Mouse (Mus musculus) MEL (cell line): ENCODE data around the gene Gabbr2. TPM values are rescaled to one million over a fixed set of nuclear protein-coding genes. Genes with fewer than 3 reads are reported as not detected.
A peak's percentile ranks its signal among the peaks of the same experiment; 100 is the strongest.

ENCODE experiments used
- DNase-seq: peaks from one replicate; pipeline ENCODE4 v3.0.0; 2011; ENCODE audit warnings: low read depth, low spot score
- H3K27ac ChIP-seq: 2 replicates; pipeline ENCODE4 v1.5.1; 2012; ENCODE audit warnings: low read depth, mild to moderate bottlenecking, control low read depth, low read length, moderate library complexity; ENCODE audit not compliant: control insufficient read depth
- H3K27me3 ChIP-seq, 2 experiments: fragments of 150-350 bp in 1 of 2; sonication (generic) in 1 of 2; 2 replicates each; pipeline ENCODE4 v1.6.1; 2012; ENCODE audit warnings: low read length in 2 of 2, mild to moderate bottlenecking in 2 of 2, improper control_type of control experiment in 1 of 2, moderate library complexity in 1 of 2; ENCODE audit not compliant: insufficient read depth in 2 of 2, control insufficient read depth in 1 of 2
- H3K36me3 ChIP-seq, 2 experiments: 2 replicates each; pipeline ENCODE4 v1.6.1; 2012 to 2014; ENCODE audit warnings: low read length in 2 of 2, improper control_type of control experiment in 1 of 2, inconsistent platforms in 1 of 2, mild to moderate bottlenecking in 1 of 2; ENCODE audit not compliant: insufficient read depth in 2 of 2, control insufficient read depth in 1 of 2
- H3K4me1 ChIP-seq, 2 experiments: fragments of 150-350 bp in 1 of 2; sonication (generic) in 1 of 2; 2 replicates each; pipeline ENCODE4 v1.6.1; 2012; ENCODE audit warnings: low read length in 2 of 2, improper control_type of control experiment in 1 of 2, mild to moderate bottlenecking in 1 of 2; ENCODE audit not compliant: insufficient read depth in 2 of 2, control insufficient read depth in 1 of 2
- H3K4me3 ChIP-seq, 2 experiments: fragments of 150-350 bp in 1 of 2; sonication (generic) in 1 of 2; 2 replicates each; pipeline ENCODE4 v1.5.1; 2012; ENCODE audit warnings: low read depth in 2 of 2, low read length in 2 of 2, mild to moderate bottlenecking in 2 of 2, moderate library complexity in 2 of 2, control low read depth in 1 of 2, improper control_type of control experiment in 1 of 2; ENCODE audit not compliant: control insufficient read depth in 1 of 2, insufficient read depth in 1 of 2
- H3K79me2 ChIP-seq: 2 replicates; pipeline ENCODE4 v1.6.1; 2012; ENCODE audit warnings: mild to moderate bottlenecking, low read length, moderate library complexity; ENCODE audit not compliant: control insufficient read depth, poor library complexity, insufficient read depth
- H3K9ac ChIP-seq: 2 replicates; pipeline ENCODE4 v1.6.1; 2012; ENCODE audit warnings: low read depth, mild to moderate bottlenecking, control low read depth, low read length, moderate library complexity; ENCODE audit not compliant: control insufficient read depth, poor library complexity, severe bottlenecking
- H3K9me3 ChIP-seq: fragments of 150-350 bp; sonication (generic); replicated peaks from 2 replicates; pipeline ENCODE4 v1.6.1; 2012; ENCODE audit warnings: mild to moderate bottlenecking, low read length, improper control_type of control experiment, moderate library complexity; ENCODE audit not compliant: insufficient read depth
- BHLHE40 ChIP-seq: IDR thresholded peaks from 2 replicates; pipeline ENCODE4 v1.6.1; 2012; ENCODE audit warnings: low read depth, mild to moderate bottlenecking, inconsistent platforms, low read length, improper control_type of control experiment, borderline replicate concordance
- CTCF ChIP-seq, 3 experiments: IDR thresholded peaks in 2 of 3; conservative IDR thresholded peaks in 1 of 3; 2 replicates each; pipeline ENCODE4 v1.5.1; 2011 to 2012; ENCODE audit warnings: low read length in 3 of 3, low read depth in 2 of 3, mild to moderate bottlenecking in 2 of 3, improper control_type of control experiment in 1 of 3, inconsistent platforms in 1 of 3, mixed read lengths in 1 of 3, moderate library complexity in 1 of 3; ENCODE audit not compliant: control insufficient read depth in 1 of 3, insufficient read depth in 1 of 3, poor library complexity in 1 of 3, severe bottlenecking in 1 of 3
- E2F4 ChIP-seq: IDR thresholded peaks from 2 replicates; pipeline ENCODE4 v1.6.1; 2011; ENCODE audit warnings: low read depth, low read length, improper control_type of control experiment, borderline replicate concordance
- ELF1 ChIP-seq: IDR thresholded peaks from 2 replicates; pipeline ENCODE4 v1.6.1; 2014; ENCODE audit warnings: low read depth, mild to moderate bottlenecking, inconsistent platforms, low read length, improper control_type of control experiment, moderate library complexity
- EP300 ChIP-seq, 2 experiments: IDR thresholded peaks; 2 replicates each; pipeline ENCODE4 v1.6.1; 2011; ENCODE audit warnings: improper control_type of control experiment in 2 of 2, low read length in 2 of 2, low read depth in 1 of 2, mild to moderate bottlenecking in 1 of 2
- ETS1 ChIP-seq: IDR thresholded peaks from 2 replicates; pipeline ENCODE4 v1.6.1; 2012; ENCODE audit warnings: low read depth, mild to moderate bottlenecking, inconsistent platforms, low read length, improper control_type of control experiment, moderate library complexity
- GATA1 ChIP-seq: IDR thresholded peaks from 2 replicates; pipeline ENCODE4 v1.6.1; 2011; ENCODE audit warnings: low read depth, low read length, improper control_type of control experiment
- JUND ChIP-seq: IDR thresholded peaks from 2 replicates; pipeline ENCODE4 v1.6.1; 2011; ENCODE audit warnings: low read depth, mild to moderate bottlenecking, improper control_type of control experiment, low read length
- KAT2A ChIP-seq: conservative IDR thresholded peaks from 2 replicates; pipeline ENCODE4 v1.6.1; 2012; ENCODE audit warnings: low read depth, low read length, improper control_type of control experiment, inconsistent platforms
- MAX ChIP-seq: IDR thresholded peaks from 2 replicates; pipeline ENCODE4 v1.6.1; 2011; ENCODE audit warnings: low read length, improper control_type of control experiment
- MAZ ChIP-seq: IDR thresholded peaks from 2 replicates; pipeline ENCODE4 v1.6.1; 2012; ENCODE audit warnings: low read depth, mild to moderate bottlenecking, inconsistent platforms, low read length, improper control_type of control experiment
- MEF2A ChIP-seq: IDR thresholded peaks from 2 replicates; pipeline ENCODE4 v1.6.1; 2014; ENCODE audit warnings: low read depth, mild to moderate bottlenecking, inconsistent platforms, low read length, improper control_type of control experiment; ENCODE audit not compliant: poor library complexity, insufficient replicate concordance, severe bottlenecking; ENCODE audit errors: extremely low read depth
- MXI1 ChIP-seq: IDR thresholded peaks from 2 replicates; pipeline ENCODE4 v1.6.1; 2011; ENCODE audit warnings: mild to moderate bottlenecking, low read depth, low read length, improper control_type of control experiment
- MYB ChIP-seq: IDR thresholded peaks from 2 replicates; pipeline ENCODE4 v1.6.1; 2011; ENCODE audit warnings: mild to moderate bottlenecking, low read depth, low read length, improper control_type of control experiment
- MYC ChIP-seq: IDR thresholded peaks from 2 replicates; pipeline ENCODE4 v1.6.1; 2011; ENCODE audit warnings: low read depth, mild to moderate bottlenecking, low read length, improper control_type of control experiment, moderate library complexity
- NELFE ChIP-seq: IDR thresholded peaks from 2 replicates; pipeline ENCODE4 v1.6.1; 2011; ENCODE audit warnings: low read depth, low read length, improper control_type of control experiment
- NRF1 ChIP-seq: IDR thresholded peaks from 2 replicates; pipeline ENCODE4 v1.6.1; 2014; ENCODE audit warnings: low read depth, mild to moderate bottlenecking, inconsistent platforms, low read length, improper control_type of control experiment, moderate library complexity; ENCODE audit not compliant: poor library complexity, insufficient read depth, severe bottlenecking
- POLR2AphosphoS2 ChIP-seq: IDR thresholded peaks from 2 replicates; pipeline ENCODE4 v1.6.1; 2011; ENCODE audit warnings: low read length, improper control_type of control experiment
- RCOR1 ChIP-seq: IDR thresholded peaks from 2 replicates; pipeline ENCODE4 v1.6.1; 2012; ENCODE audit warnings: low read depth, mild to moderate bottlenecking, inconsistent platforms, low read length, improper control_type of control experiment
- SIN3A ChIP-seq: IDR thresholded peaks from 2 replicates; pipeline ENCODE4 v1.6.1; 2012; ENCODE audit warnings: low read length, improper control_type of control experiment, inconsistent platforms
- SMC3 ChIP-seq: IDR thresholded peaks from 2 replicates; pipeline ENCODE4 v1.6.1; 2011; ENCODE audit warnings: low read depth, low read length, improper control_type of control experiment
- TBP ChIP-seq: IDR thresholded peaks from 2 replicates; pipeline ENCODE4 v1.8.0; 2011; ENCODE audit warnings: low read depth, low read length, improper control_type of control experiment
- TCF12 ChIP-seq: IDR thresholded peaks from 2 replicates; pipeline ENCODE4 v1.6.1; 2014; ENCODE audit warnings: low read depth, mild to moderate bottlenecking, inconsistent platforms, low read length, improper control_type of control experiment, moderate library complexity
- UBTF ChIP-seq: IDR thresholded peaks from 2 replicates; pipeline ENCODE4 v1.6.1; 2012; ENCODE audit warnings: low read depth, mild to moderate bottlenecking, inconsistent platforms, low read length, improper control_type of control experiment, moderate library complexity, borderline replicate concordance; ENCODE audit not compliant: insufficient read depth
- ZMIZ1 ChIP-seq: IDR thresholded peaks from 2 replicates; pipeline ENCODE4 v1.6.1; 2012; ENCODE audit warnings: low read depth, mild to moderate bottlenecking, inconsistent platforms, low read length, improper control_type of control experiment, moderate library complexity
- ZNF384 ChIP-seq: IDR thresholded peaks from 2 replicates; pipeline ENCODE4 v1.6.1; 2012; ENCODE audit warnings: low read depth, mild to moderate bottlenecking, inconsistent platforms, low read length, improper control_type of control experiment
- polyA plus RNA-seq, 2 experiments: library from polyadenylated mRNA; stranded (reverse) in 1 of 2; unstranded in 1 of 2; fragments of >175 nt in 1 of 2; fragments of >200 nt in 1 of 2; gene quantifications; 2 replicates each; pipeline versions ENCODE4 v1.2.1 to v1.2.4; 2012; ENCODE audit warnings: low replicate concordance in 2 of 2, low read depth in 1 of 2; ENCODE audit not compliant: insufficient read length in 2 of 2, insufficient read depth in 1 of 2, missing spikeins in 1 of 2
- total RNA-seq: library from RNA; depleted of rRNA; stranded (reverse); fragments of 300-350 nt; gene quantifications from 2 replicates; pipeline ENCODE4 v1.2.3, GENCODE M21; 2012

Gene Gabbr2
- total and polyA plus RNA-seq, 3 experiments: not detected

DNA sequence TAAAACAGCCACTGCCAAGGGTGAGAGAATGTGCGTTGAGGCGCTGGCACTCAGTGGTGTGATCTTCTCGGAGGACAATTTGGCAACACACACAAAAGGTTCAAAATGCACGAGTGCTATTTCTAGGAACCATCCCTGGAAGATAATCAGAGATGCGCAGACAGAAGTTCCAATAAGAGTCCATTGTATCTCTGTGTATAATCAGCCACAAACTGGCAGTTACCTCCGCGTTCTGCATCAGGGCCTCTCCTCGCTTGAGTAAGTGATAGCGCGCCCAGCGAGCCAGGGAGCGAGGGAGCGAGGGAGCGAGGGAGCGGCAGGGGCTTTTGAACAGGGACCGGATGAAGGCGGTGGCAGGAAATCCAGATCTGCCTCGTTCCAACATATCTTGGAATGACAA is 155.6 kb downstream of the Gabbr2 start:
- Histone ChIP-seq H3K79me2 (no peaks in the 10 kb centered on the region), H3K9me3 (no peaks in the 10 kb centered on the region), H3K4me1 (peaks cover 13 to 20% of the 10 kb centered on the region in 2 experiments), H3K4me3 (peak overlapping the region in 1 of 2 experiments; percentile 11; a peak in 1 of 4 replicates), H3K9ac (peak overlapping the region; percentile 44), H3K36me3 (peaks cover 0 to 12% of the 10 kb centered on the region in 2 experiments; a peak in 2 of 4 replicates), H3K27ac (peak overlapping the region; percentile 60), H3K27me3 (no peaks in the 10 kb centered on the region)
- TF ChIP-seq ZMIZ1 (no peak), ZNF384 (no peak), TCF12 (peak; percentile 78), BHLHE40 (peak; percentile 83), NRF1 (no peak), MAZ (0 out of 2 replicates have a peak, but pooled peaks have one; percentile 65), MYB (peak; percentile 70), MAX (peak; percentile 40; the same call in 1 of the 2 replicates), ELF1 (no peak), KAT2A (no peak), MXI1 (peak; percentile 34; the same call in 1 of the 2 replicates), SIN3A (peak; percentile 84), ETS1 (peak; percentile 79), MYC (peak; percentile 22; the same call in 1 of the 2 replicates), TBP (peak; percentile 73), RCOR1 (peak; percentile 73), SMC3 (no peak), NELFE (no peak), POLR2AphosphoS2 (no peak), GATA1 (peak; percentile 74), E2F4 (no peak), UBTF (0 out of 2 replicates have a peak, but pooled peaks have one; percentile 81), CTCF (IDR thresholded peaks at IDR 0.05 in 2 of 3, conservative IDR thresholded peaks at IDR 0.05 in 1 of 3; ENCODE audit: control insufficient read depth in 1 of 3, insufficient read depth in 1 of 3, low read depth in 2 of 3, low read length in 3 of 3, poor library complexity in 1 of 3, severe bottlenecking in 1 of 3) (no peak), EP300 (IDR thresholded peaks at IDR 0.05; ENCODE audit: low read depth in 1 of 2, low read length in 2 of 2) (peak; percentile 77 to 93), JUND (no peak), MEF2A (peak; percentile 73; the same call in 1 of the 2 replicates)
- peak; percentile 73 for DNase-seq
